Mouse (Mus musculus) thymus, adult 2 months (tissue): ENCODE data around the gene Angptl2.

Source experiments
- CTCF ChIP-seq: fragments of 200-500 bp; IDR thresholded peaks from 2 replicates; pipeline ENCODE4 v1.5.1; 2012; ENCODE audit warnings: mild to moderate bottlenecking, control low read depth, low read length, moderate library complexity, borderline replicate concordance; ENCODE audit not compliant: control insufficient read depth, poor library complexity, insufficient read depth; ENCODE audit errors: extremely low read depth
- POLR2A ChIP-seq: fragments of 200-500 bp; IDR thresholded peaks from 2 replicates; pipeline ENCODE4 v1.6.1; 2012; ENCODE audit warnings: mild to moderate bottlenecking, low read length, control low read depth, moderate library complexity; ENCODE audit not compliant: control insufficient read depth, poor library complexity, insufficient read depth; ENCODE audit errors: extremely low read depth

- TF ChIP-seq POLR2A (no peak), CTCF (no peak)
These were observed 3.2 kb downstream of the Angptl2 start for GRCm38 (mm10) chr2:33218903-33219625.
